Mouse (Mus musculus) cortical plate, adult 2 months (tissue): ENCODE measurements around the gene Hoxb4.

Source experiments
- CTCF ChIP-seq: fragments of 200-500 bp; IDR thresholded peaks from 2 replicates; pipeline ENCODE4 v1.5.1; 2011; ENCODE audit warnings: mild to moderate bottlenecking, control low read depth, low read length; ENCODE audit not compliant: insufficient read depth; ENCODE audit errors: extremely low read depth
- POLR2A ChIP-seq: fragments of 200-500 bp; IDR thresholded peaks from 2 replicates; pipeline ENCODE4 v1.6.1; 2011; ENCODE audit warnings: mild to moderate bottlenecking, low read length, control low read depth; ENCODE audit not compliant: insufficient read depth; ENCODE audit errors: extremely low read depth

DNA sequence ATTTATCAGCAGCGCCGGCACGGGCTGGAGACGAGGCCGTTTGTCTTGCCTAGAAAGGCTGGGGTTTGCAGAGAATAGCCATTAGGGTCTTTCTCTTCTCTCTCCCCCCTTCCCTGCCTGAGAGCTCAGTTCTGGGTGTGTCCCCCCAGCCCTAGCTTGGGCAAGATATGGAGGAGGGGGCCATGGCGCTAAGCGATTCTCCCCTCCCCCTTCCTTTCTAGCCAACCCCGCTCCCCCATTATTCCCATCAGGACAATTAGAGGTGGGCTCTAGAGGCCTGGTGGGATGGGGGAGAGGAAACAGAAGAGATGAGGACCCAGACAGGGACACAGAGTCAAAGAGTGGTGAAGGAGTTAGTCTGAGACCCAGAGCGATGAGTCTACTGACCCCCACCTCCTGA, 30.7 kb upstream of the Hoxb4 start:
- TF ChIP-seq POLR2A = no peak
- TF ChIP-seq CTCF = no peak
